Mouse (Mus musculus) hindbrain, embryonic 12.5 days (tissue): ENCODE data around the gene Gm49361. TPM values are rescaled to one million over a fixed set of nuclear protein-coding genes. Genes with fewer than 3 reads are reported as not detected.
A peak's percentile ranks its signal among the peaks of the same experiment; 100 is the strongest.
"Not testable (repeated sequence)": the region's sequence is repeated elsewhere in the genome, so short reads cannot be mapped to it uniquely, and the experiment has no call there.

Experiments used
- ATAC-seq: fragments of 200-750 bp; cut with Nextera tagmentation; 2 replicates; pipeline ENCODE4 v1.8.0; 2017; ENCODE audit warnings: moderate TSS enrichment; ENCODE audit not compliant: low FRiP score
- H3K27ac ChIP-seq: fragments of 300-500 bp; sonication (generic); 2 replicates; pipeline ENCODE4 v1.5.1; 2016; ENCODE audit warnings: mild to moderate bottlenecking
- H3K27me3 ChIP-seq: fragments of 300-500 bp; sonication (generic); 2 replicates; pipeline ENCODE4 v1.6.1; 2016; ENCODE audit warnings: mild to moderate bottlenecking
- H3K36me3 ChIP-seq: fragments of 300-500 bp; sonication (generic); 2 replicates; pipeline ENCODE4 v1.6.1; 2016; ENCODE audit warnings: mild to moderate bottlenecking
- H3K4me1 ChIP-seq: fragments of 300-500 bp; sonication (generic); 2 replicates; pipeline ENCODE4 v1.6.1; 2016
- H3K4me2 ChIP-seq: fragments of 300-500 bp; sonication (generic); replicated peaks from 2 replicates; pipeline ENCODE4 v1.6.1; 2016; ENCODE audit warnings: mild to moderate bottlenecking
- H3K4me3 ChIP-seq: fragments of 300-500 bp; sonication (generic); 2 replicates; pipeline ENCODE4 v1.5.1; 2016; ENCODE audit warnings: mild to moderate bottlenecking
- H3K9ac ChIP-seq: fragments of 300-500 bp; sonication (generic); 2 replicates; pipeline ENCODE4 v1.6.1; 2016; ENCODE audit warnings: mild to moderate bottlenecking, moderate library complexity
- H3K9me3 ChIP-seq: fragments of 300-500 bp; sonication (generic); replicated peaks from 2 replicates; pipeline ENCODE4 v1.6.1; 2016; ENCODE audit warnings: mild to moderate bottlenecking
- WGBS: fragments of 180-500 bp; shearing (Covaris S2); methylation state at CpG from one replicate; pipeline ENCODE4 v1.1.7; 2016; 5-methylcytosine and 5-hydroxymethylcytosine counted together
- polyA plus RNA-seq: library from polyadenylated mRNA; unstranded; fragments of >200 nt; fragmentation: Nextera tagmentation; extraction: Ambion mirVana; gene quantifications from 2 replicates; pipeline ENCODE4 v1.2.1, GENCODE M21; 2016

Gm49361 gene
- polyA plus RNA-seq, 1 experiment from 2014 or later: not detected

GRCm38 (mm10) chr14:57701915-57702477, 43.9 kb downstream of the Gm49361 start:
- peaks cover 3% of the 10 kb centered on the region; the same call in 1 of the 2 replicates for H3K4me1 ChIP-seq
- 54% methylated on average over 12 of the region's 12 CpGs for WGBS
- ATAC-seq: peak; percentile 67
- H3K4me2 ChIP-seq: no peak overlapping the region
- no peaks in the 10 kb centered on the region for H3K9me3 ChIP-seq
- H3K27ac ChIP-seq: peak overlapping the region; percentile 30
- H3K4me3 ChIP-seq: no peak overlapping the region
- H3K36me3 ChIP-seq: peaks cover 29% of the 10 kb centered on the region
- H3K27me3 ChIP-seq: no peaks in the 10 kb centered on the region
- no peak overlapping the region for H3K9ac ChIP-seq

DNA sequence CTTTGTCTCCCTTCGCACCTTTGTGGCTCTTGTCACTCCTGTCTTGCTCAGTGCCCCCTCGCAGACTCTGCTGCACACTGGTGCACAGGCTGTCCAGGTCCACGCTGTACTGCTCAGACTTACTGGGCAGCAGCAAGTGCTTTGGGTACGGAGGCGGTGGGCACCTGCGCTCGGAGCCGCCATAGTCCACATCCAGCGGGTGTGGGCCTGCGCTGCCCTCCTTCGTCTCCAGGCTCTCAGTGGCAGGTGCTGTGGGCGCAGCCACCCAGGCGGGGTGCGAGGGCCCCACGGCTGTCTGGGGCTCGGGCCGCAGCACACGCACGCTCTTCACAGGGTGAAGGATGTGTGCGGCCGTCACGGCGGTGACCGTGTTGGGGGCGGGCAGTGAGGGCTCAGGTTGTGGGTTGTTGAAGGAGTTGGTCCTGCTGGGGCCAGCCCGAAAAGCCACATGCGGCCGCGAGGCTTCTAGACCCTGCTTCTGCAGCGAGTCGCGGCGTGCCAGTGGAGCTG, 46.4 kb downstream of the Gm49361 start:
- 96% methylated on average over 32 of the region's 33 CpGs for WGBS
- no peaks in the 10 kb centered on the region for H3K9me3 ChIP-seq
- no peak overlapping the region for H3K4me2 ChIP-seq
- ATAC-seq: no peak
- H3K27ac ChIP-seq: no peak overlapping the region
- peaks cover 2% of the 10 kb centered on the region; the same call in 1 of the 2 replicates for H3K4me1 ChIP-seq
- no peak overlapping the region for H3K4me3 ChIP-seq
- no peak overlapping the region for H3K9ac ChIP-seq
- H3K27me3 ChIP-seq: no peaks in the 10 kb centered on the region
- peaks cover 51% of the 10 kb centered on the region for H3K36me3 ChIP-seq

- Histone ChIP-seq H3K4me2 (no peak overlapping the region), H3K9me3 (no peaks in the 10 kb centered on the region), H3K4me3 (no peak overlapping the region), H3K9ac (no peak overlapping the region), H3K36me3 (peaks cover 56% of the 10 kb centered on the region), H3K4me1 (peaks cover 2% of the 10 kb centered on the region; the same call in 1 of the 2 replicates), H3K27ac (no peak overlapping the region), H3K27me3 (no peaks in the 10 kb centered on the region)
- WGBS: 93% methylated on average over 10 of the region's 10 CpGs
- no peak for ATAC-seq
These were observed 46.9 kb downstream of the Gm49361 start for GRCm38 (mm10) chr14:57699016-57699415.

DNA sequence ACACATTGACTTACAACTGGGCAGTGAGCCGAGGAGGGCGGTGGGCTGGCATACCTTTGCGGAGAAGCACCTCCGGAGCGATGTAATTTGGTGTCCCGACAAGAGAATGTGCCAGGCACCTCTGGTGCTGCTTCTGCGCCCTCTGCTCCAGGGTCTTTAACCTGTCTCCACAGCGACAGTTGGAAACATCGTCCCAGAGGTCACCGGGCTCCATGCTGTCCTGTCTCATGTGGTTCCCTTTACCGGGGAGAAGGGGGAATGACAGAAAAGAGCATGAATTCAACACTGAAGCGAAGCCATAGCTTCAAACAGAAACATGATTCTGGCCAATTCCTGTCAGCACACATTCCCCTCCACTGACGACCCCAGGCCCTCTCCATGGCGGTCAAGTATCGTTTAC, 49.8 kb downstream of the Gm49361 start:
- H3K9me3 ChIP-seq: no peaks in the 10 kb centered on the region
- 96% methylated on average over 15 of the region's 15 CpGs for WGBS
- H3K9ac ChIP-seq: no peak overlapping the region
- peaks cover 67% of the 10 kb centered on the region for H3K36me3 ChIP-seq
- H3K4me2 ChIP-seq: no peak overlapping the region
- no peak overlapping the region for H3K4me3 ChIP-seq
- no peaks in the 10 kb centered on the region for H3K4me1 ChIP-seq
- ATAC-seq: no peak
- H3K27ac ChIP-seq: no peak overlapping the region
- H3K27me3 ChIP-seq: no peaks in the 10 kb centered on the region

GRCm38 (mm10) chr14:57695550-57695949, 50.4 kb downstream of the Gm49361 start:
- no peaks in the 10 kb centered on the region for H3K9me3 ChIP-seq
- H3K4me2 ChIP-seq: no peak overlapping the region
- 89% methylated on average over 8 of the region's 8 CpGs for WGBS
- H3K27me3 ChIP-seq: no peaks in the 10 kb centered on the region
- no peak overlapping the region for H3K9ac ChIP-seq
- H3K4me1 ChIP-seq: no peaks in the 10 kb centered on the region
- H3K36me3 ChIP-seq: peaks cover 67% of the 10 kb centered on the region
- no peak overlapping the region for H3K4me3 ChIP-seq
- H3K27ac ChIP-seq: no peak overlapping the region
- no peak for ATAC-seq

- no peaks in the 10 kb centered on the region for H3K4me1 ChIP-seq
These were observed 51.7 kb downstream of the Gm49361 start for GRCm38 (mm10) chr14:57694246-57694645.

GRCm38 (mm10) chr14:57692517-57693130, 53.3 kb downstream of the Gm49361 start:
- no peak overlapping the region for H3K9ac ChIP-seq
- no peak overlapping the region for H3K27ac ChIP-seq
- ATAC-seq: no peak
- no peak overlapping the region for H3K4me3 ChIP-seq
- no peaks in the 10 kb centered on the region for H3K9me3 ChIP-seq
- H3K4me1 ChIP-seq: no peaks in the 10 kb centered on the region
- WGBS: 91% methylated on average over 17 of the region's 17 CpGs
- H3K36me3 ChIP-seq: peaks cover 49% of the 10 kb centered on the region
- no peak overlapping the region for H3K4me2 ChIP-seq
- no peaks in the 10 kb centered on the region for H3K27me3 ChIP-seq

More at GRCm38 (mm10) chr14:57694246-57694645, 51.7 kb downstream of the Gm49361 start:
- H3K27ac ChIP-seq: no peak overlapping the region
- H3K9me3 ChIP-seq: no peaks in the 10 kb centered on the region
- H3K4me2 ChIP-seq: no peak overlapping the region
- no peak overlapping the region for H3K9ac ChIP-seq
- peaks cover 55% of the 10 kb centered on the region for H3K36me3 ChIP-seq
- no peak for ATAC-seq
- H3K4me3 ChIP-seq: no peak overlapping the region
- 82% methylated on average over 16 of the region's 16 CpGs for WGBS
- no peaks in the 10 kb centered on the region for H3K27me3 ChIP-seq

- H3K9ac ChIP-seq: no peak overlapping the region
- no peaks in the 10 kb centered on the region for H3K9me3 ChIP-seq
- H3K4me3 ChIP-seq: no peak overlapping the region
- H3K27me3 ChIP-seq: no peaks in the 10 kb centered on the region
- H3K4me1 ChIP-seq: no peaks in the 10 kb centered on the region
- no peak overlapping the region for H3K27ac ChIP-seq
- whole genome bisulfite sequencing: 95% methylated on average over 24 of the region's 24 CpGs
- no peak for ATAC-seq
- H3K36me3 ChIP-seq: peaks cover 40% of the 10 kb centered on the region
- no peak overlapping the region for H3K4me2 ChIP-seq
These were observed 54.6 kb downstream of the Gm49361 start for GRCm38 (mm10) chr14:57691316-57691715.

- H3K27me3 ChIP-seq: no peaks in the 10 kb centered on the region
- no peak overlapping the region for H3K4me2 ChIP-seq
- H3K9me3 ChIP-seq: no peaks in the 10 kb centered on the region
- WGBS: 97% methylated on average over 8 of the region's 8 CpGs
- no peak overlapping the region for H3K9ac ChIP-seq
- no peak overlapping the region for H3K4me3 ChIP-seq
- no peaks in the 10 kb centered on the region for H3K4me1 ChIP-seq
- peaks cover 34% of the 10 kb centered on the region for H3K36me3 ChIP-seq
- no peak overlapping the region for H3K27ac ChIP-seq
- ATAC-seq: no peak
These were observed 55.2 kb downstream of the Gm49361 start for GRCm38 (mm10) chr14:57690681-57691080.

DNA sequence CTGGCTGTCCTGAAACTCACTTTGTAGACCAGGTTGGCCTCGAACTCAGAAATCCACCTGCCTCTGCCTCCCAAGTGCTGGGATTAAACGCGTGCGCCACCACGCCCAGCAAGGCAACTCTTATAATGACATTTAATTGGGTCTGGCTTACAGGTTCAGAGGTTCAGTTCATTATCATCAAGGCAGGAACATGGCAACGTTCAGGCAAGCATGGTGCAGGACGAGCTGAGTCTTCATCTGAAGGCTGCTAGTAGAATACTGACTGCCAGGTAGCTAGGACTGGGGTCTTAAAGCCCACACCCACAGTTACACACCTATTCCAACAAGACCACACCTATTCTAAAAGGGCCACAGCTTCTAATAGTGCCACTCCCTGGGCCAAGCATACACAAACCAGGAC, 57.8 kb downstream of the Gm49361 start:
- 95% methylated on average over 7 of the region's 7 CpGs for WGBS
- H3K4me1 ChIP-seq, H3K27ac ChIP-seq, H3K4me2 ChIP-seq, H3K9me3 ChIP-seq, H3K9ac ChIP-seq, H3K27me3 ChIP-seq, ATAC-seq, H3K4me3 ChIP-seq: not testable (repeated sequence)
- peaks cover 13% of the 10 kb centered on the region for H3K36me3 ChIP-seq

DNA sequence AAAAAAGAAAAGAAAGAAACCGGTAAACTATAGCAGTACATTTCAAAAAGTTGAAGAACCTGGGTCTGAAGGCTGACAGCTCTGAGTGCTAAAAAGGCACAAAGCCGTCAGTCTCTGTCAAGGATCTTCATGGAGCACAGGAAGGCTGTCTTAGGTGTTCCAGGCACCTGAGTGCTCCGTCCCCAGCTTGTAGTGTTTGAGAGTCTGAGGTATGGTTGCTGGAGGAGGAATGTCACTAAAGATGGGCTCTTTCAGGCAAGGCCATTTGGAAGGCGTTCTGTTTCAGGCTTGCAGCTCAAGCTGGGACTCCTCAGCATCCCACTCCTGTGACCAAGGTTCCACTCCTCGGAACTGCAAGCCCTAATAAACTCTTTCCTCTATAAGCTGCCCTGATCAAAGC, 58.5 kb downstream of the Gm49361 start:
- Histone ChIP-seq H3K4me1 (no peaks in the 10 kb centered on the region), H3K36me3 (peaks cover 9% of the 10 kb centered on the region), H3K27me3 (no peaks in the 10 kb centered on the region), H3K4me3 (no peak overlapping the region), H3K4me2 (no peak overlapping the region), H3K9me3 (no peaks in the 10 kb centered on the region), H3K9ac (no peak overlapping the region), H3K27ac (no peak overlapping the region)
- 91% methylated on average over 5 of the region's 5 CpGs for WGBS
- ATAC-seq: no peak

GRCm38 (mm10) chr14:57686647-57687046, 59.3 kb downstream of the Gm49361 start:
- Histone ChIP-seq H3K27me3 (no peaks in the 10 kb centered on the region), H3K9ac (no peak overlapping the region), H3K36me3 (peaks cover 9% of the 10 kb centered on the region), H3K4me3 (no peak overlapping the region), H3K9me3 (no peaks in the 10 kb centered on the region), H3K27ac (no peak overlapping the region), H3K4me2 (no peak overlapping the region), H3K4me1 (no peaks in the 10 kb centered on the region)
- no peak for ATAC-seq
- WGBS: 89% methylated on average over 6 of the region's 6 CpGs

GRCm38 (mm10) chr14:57684579-57684978, 61.3 kb downstream of the Gm49361 start:
- no peak for ATAC-seq
- Histone ChIP-seq H3K27ac (no peak overlapping the region), H3K4me2 (no peak overlapping the region), H3K9me3 (no peaks in the 10 kb centered on the region), H3K27me3 (no peaks in the 10 kb centered on the region), H3K36me3 (0 out of 2 replicates have a peak, but pooled peaks cover 3% of the 10 kb centered on the region), H3K4me1 (no peaks in the 10 kb centered on the region), H3K9ac (no peak overlapping the region), H3K4me3 (no peak overlapping the region)
- whole genome bisulfite sequencing: 7% methylated on average over 1 of the region's 1 CpGs
